Mouse (Mus musculus): ENCODE data around the gene Ttc30b.

GRCm38 (mm10) chr2:75901869-75902268 is 36.5 kb downstream of the Ttc30b start:
- no peak for TF ChIP-seq POLR2A (IDR thresholded peaks at IDR 0.05; ENCODE audit: low read depth, low read length)
- TF ChIP-seq CTCF (IDR thresholded peaks at IDR 0.05; ENCODE audit: extremely low read depth, insufficient read depth, insufficient read length, insufficient replicate concordance), result no peak

Data from spleen, adult 2 months (tissue).